Mouse (Mus musculus): ENCODE measurements around the gene Ift140.

Gene Ift140

DNA sequence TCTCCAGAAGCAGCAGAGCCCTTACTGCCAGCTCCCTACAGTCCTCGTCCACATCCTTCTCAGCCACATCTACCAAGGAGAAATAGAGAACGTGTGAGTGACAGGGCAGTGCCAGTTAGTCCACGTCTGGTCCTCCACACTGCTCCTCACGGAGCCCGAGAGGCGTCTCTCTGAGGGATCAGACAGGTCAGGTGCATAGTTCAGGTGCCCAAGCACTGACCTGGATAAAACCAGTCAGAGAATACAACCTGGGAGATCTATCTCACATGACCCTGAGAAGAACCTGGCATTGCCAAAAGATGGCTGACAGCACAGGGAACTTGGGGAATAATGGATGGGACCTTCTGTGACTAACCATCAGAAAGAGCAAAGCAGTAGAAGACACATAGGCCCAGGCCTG, 84.2 kb downstream of the Ift140 start:
- POLR2A ChIA-PET = interaction anchor here in 3 of 4 experiments (0.5 to 1.0 kb wide), 3 partner anchors 9 to 63 kb away, joined by 3 to 6 read pairs (median 3); no protein-coding TSS in a partner anchor
- CTCF ChIA-PET = interaction anchor here in 1 of 4 experiments (1.4 kb wide), 1 partner anchor 10 kb away, joined by 6 read pairs; no protein-coding TSS in a partner anchor

DNA sequence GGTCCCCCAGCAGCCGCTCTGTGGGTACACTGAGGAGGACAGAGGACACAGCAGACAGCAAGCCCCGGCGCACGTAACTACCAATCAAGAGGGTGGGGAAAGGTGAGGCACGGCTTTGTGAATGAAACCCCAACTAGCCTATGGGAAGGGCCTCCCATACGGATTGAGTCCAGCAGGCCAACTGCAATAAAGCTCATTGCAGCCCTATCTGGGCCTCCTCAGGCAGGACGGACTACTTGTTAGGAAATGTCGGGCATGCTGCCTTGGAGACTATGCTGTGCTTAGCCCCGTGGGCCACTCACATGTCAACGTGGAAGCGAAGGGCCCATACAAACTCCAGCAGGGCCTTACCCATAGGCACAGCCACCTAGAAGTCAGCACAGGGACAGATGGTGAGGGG, 85.5 kb downstream of the Ift140 start:
- CTCF ChIA-PET = interaction anchor here in 1 of 4 experiments (0.6 kb wide), 1 partner anchor 466 kb away, joined by 3 read pairs; no protein-coding TSS in a partner anchor
- POLR2A ChIA-PET = interaction anchor here in 2 of 4 experiments (1.0 to 2.6 kb wide), 3 partner anchors 9 to 172 kb away, joined by 4 to 8 read pairs (median 4); no protein-coding TSS in a partner anchor

DNA sequence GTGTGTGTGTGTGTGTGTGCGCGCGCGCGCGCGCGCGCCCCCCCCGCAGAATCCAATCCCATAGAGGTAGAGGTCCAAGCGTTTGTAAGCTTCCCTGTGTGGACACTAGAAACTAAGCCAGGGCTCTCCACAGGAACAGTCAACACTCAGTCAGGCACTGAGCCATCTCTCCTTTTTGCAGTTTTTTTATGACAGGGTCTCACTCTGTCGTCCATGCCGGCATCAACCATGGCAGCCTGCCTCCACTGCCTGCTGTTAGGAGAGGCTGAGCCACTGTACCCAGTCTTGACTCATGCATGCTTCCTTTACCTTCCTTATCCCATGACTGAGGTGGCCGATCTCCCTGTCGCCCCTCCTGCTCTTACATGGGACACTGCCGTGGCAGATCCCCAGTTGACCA, 91.9 kb downstream of the Ift140 start:
- CTCF ChIA-PET = interaction anchor here in 2 of 4 experiments (0.7 to 1.1 kb wide), 2 partner anchors 9 to 27 kb away, joined by 3 read pairs; no protein-coding TSS in a partner anchor
- POLR2A ChIA-PET = interaction anchor here in 1 of 4 experiments (0.6 to 2.5 kb wide), 4 partner anchors 11 to 36 kb away, joined by 3 to 15 read pairs (median 3); no protein-coding TSS in a partner anchor

DNA sequence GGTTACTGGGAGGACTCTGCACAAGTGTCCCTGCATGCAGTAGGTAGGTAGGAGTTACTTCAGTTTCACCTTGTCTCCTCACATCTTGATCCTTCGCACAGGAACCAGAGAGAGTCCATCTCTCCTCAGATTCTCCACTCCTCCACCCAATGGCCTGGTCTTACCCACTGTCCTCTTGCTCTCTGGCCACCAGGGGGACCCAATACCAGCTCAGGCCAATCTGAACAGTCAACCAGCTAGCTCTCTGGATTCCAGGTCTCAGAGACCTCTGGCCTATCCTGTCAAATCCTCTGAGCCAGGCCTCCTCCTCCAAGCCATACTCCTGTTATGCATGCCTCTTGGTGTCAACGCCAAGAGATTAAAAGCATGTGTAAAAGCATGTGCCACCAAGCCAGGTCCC, 93.7 kb downstream of the Ift140 start:
- ChIA-PET CTCF (interaction anchor here (0.5 to 1.1 kb wide), 8 partner anchors 9 to 364 kb away, joined by 3 to 6 read pairs (median 4); partner anchors contain the start of genes Cramp1l (in 1 of the 4) and Tmem204 (in 1 of the 4)), POLR2A (interaction anchor here in 2 of 4 experiments (0.6 to 1.3 kb wide), 4 partner anchors 17 to 223 kb away, joined by 3 read pairs; partner anchors contain the start of gene Spsb3 (in 1 of the 2))

DNA sequence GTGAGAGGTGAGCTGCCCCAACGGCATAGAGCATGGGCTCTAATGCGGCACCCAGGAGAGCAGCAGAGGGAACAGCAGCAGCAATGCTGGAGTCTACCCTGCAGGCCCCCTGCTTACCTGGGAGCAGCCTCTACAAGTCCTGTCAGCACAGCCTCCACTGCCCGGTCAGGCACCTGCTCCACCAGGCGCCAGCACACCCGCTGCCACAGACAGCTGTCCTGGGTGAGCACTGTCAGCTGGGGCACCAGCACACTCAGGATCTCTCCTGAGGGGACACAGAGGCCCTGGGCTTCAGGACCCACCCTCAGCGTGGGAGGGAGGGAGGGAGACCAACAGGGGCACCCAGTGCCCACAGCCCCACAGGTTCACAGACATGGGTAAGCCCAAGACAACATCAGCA, 94.7 kb downstream of the Ift140 start:
- ChIA-PET CTCF (interaction anchor here in 2 of 4 experiments (0.8 to 1.1 kb wide), 2 partner anchors 13 to 365 kb away, joined by 4 to 6 read pairs; no protein-coding TSS in a partner anchor), POLR2A (interaction anchor here in 2 of 4 experiments (1.2 to 1.5 kb wide), 2 partner anchors 9 to 160 kb away, joined by 3 to 4 read pairs; no protein-coding TSS in a partner anchor)

DNA sequence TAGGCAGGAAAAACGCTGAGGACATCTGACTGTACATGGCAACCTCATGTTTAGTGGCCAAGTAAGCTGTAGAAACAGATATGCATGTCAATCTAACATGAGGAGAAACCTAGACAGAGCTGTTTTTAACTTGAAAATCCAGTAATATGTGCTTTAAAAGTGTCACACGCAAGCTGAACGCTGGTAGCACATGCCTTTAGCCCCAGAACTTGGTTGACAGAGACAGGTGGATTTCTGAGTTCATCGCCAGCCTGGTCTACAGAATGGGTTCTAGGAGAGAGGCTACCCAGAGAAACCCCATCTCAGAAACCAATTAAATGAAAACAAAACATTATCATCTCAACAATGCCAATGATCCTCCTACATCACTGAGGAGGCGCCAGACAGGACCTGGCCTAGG, 95.3 kb downstream of the Ift140 start:
- ChIA-PET POLR2A (interaction anchor here in 2 of 4 experiments (1.2 to 1.5 kb wide), 2 partner anchors 10 to 160 kb away, joined by 3 to 4 read pairs; no protein-coding TSS in a partner anchor), CTCF (no interaction called here)

DNA sequence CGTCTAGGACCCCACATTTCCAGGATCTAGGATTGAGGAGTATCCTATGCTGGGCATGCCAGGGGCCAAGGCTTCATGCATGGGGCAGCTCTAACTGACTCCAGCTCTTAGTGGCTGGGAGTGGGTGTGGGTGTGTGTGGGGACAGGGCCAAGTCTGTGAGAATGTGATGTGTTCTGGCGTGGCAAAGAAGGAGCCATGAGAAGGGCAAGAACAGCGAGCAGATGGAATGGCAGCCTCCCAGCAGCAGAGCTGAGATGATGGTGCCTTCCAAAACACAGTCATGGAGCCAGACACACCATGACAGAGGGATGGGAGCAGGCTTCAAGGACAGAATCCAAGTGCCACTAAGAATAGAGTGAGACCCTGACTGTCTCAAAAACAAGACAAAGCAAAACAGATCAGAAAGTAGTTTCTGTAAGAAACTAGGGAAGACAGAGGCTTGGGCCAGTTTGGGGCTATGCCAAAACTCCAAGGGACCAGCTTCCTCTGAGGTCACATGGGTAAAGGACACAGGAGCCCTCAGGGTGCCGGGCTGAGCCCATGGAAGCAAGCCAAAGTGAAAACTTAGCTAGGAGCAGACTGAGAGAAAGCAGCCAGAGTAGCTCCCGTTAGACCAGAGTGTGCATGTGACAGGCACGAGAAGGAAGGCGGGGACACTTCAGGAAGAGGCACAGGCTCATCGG, 96.0 kb downstream of the Ift140 start:
- CTCF ChIA-PET = interaction anchor here in 1 of 4 experiments (0.6 kb wide), 1 partner anchor 29 kb away, joined by 4 read pairs; no protein-coding TSS in a partner anchor
- POLR2A ChIA-PET = interaction anchor here in 3 of 4 experiments (0.5 to 2.5 kb wide), 7 partner anchors 9 to 445 kb away, joined by 3 to 6 read pairs (median 3); no protein-coding TSS in a partner anchor

DNA sequence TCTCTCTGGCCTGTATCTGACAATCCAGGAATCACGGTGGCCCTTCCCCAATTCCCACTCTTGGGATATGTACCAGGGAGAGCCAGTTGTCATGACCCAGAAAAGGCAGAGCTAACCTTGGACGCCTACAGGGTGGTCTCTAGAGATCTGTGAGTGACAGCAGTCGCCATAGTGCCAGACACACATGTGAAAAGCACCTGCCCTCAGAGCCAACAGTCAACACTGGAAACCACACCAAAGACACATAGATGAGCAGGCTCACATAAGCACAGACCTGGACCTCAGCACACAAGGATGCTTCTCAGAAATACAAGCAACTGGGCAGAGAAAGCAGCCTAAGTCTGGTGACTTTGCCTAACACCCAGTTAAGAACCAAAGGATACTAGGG, 96.5 kb downstream of the Ift140 start:
- POLR2A ChIA-PET = interaction anchor here in 3 of 4 experiments (0.5 to 2.5 kb wide), 6 partner anchors 10 to 73 kb away, joined by 3 to 6 read pairs (median 4); no protein-coding TSS in a partner anchor
- CTCF ChIA-PET = interaction anchor here in 1 of 4 experiments (0.6 kb wide), 1 partner anchor 29 kb away, joined by 4 read pairs; no protein-coding TSS in a partner anchor

DNA sequence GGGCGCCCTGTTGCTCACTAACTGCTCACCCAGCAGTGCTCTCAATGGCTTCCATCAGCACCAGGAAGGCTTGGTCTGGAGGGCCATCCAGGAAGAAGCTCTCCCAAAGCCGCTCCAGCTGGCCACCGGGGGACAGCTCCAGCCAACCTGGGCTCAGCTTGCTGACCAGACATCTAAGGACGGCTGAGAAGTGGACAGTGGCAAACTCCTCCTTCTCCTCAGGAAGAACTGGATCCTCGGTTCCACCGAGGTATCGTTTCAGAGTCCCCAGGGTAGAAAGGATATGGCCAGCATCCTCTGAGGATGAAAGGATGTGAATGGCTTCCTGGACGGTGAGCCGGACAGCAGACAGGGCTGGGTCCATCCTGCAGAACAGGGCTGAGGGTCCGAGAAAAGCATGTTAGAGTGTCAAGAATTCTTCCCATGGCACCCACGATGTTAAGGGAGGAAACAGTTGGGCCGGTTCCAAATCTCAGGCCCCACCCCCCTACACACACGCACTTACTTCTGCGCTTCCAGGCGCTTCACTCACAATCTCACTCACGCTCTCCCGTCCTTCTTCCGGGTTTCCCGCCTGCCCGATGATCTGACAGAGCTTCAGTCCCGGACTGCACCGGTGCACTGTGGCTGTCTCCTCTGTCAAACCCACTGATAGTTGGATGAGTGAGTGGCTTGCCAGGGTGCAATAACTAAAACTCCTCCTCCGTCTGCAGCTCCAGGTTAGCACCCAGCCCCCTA, 99.2 kb downstream of the Ift140 start:
- CTCF ChIA-PET = interaction anchor here in 1 of 4 experiments (0.6 kb wide), 1 partner anchor 220 kb away, joined by 3 read pairs; the partner anchor contains the start of genes Eme2 and Mrps34
- POLR2A ChIA-PET = interaction anchor here in 3 of 4 experiments (0.6 to 3.1 kb wide), 7 partner anchors 9 to 456 kb away, joined by 3 to 11 read pairs (median 3); partner anchors contain the start of genes BC003965 (in 2 of the 3), Sox8 (in 1 of the 3) and Ube2i (in 1 of the 3)

DNA sequence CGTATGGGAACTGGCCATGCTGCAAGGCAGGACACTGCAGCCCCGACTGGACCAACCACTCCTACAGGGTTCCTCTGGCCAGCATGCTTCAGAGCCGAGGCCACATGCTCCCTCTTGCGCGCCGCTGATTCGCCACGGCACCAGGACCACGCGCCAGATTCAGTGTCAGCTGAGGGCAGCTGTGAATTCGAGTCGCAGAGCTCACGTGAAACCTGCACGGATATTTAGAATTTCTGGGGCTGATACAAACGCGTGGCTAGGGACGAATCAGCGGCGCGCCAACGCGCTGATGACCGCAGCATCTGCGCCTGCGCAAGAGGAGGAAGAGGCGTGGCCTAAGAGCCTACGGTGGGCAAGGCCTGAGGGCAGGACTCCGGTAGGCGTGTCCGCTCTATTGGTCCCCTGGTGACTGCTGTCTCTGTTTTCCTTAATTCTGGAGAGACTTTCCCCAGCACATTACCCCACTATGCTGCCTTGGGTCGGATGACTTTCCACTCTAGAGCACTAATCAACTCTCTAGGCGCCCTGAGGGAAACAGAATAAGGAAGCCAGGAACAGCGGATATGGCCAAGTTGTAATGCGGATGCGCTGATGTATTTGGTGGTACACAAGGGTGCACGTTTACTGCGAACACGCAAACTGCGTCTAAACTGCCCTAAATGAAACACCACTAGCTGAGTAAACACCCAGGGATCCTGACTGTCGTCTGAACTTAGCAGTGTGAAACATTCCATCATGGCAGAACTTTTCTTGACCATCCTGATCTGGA, 100.0 kb downstream of the Ift140 start, which contains the start of gene Telo2:
Gene Telo2, minus strand, starts transcription at position 304 of the 769 bp plus-strand sequence.
- POLR2A ChIA-PET = interaction anchor here in 3 of 4 experiments (0.6 to 3.1 kb wide), 13 partner anchors 9 to 455 kb away, joined by 3 to 11 read pairs (median 3); partner anchors contain the start of genes BC003965 (in 2 of the 3), Gnptg (in 1 of the 3), Sox8 (in 1 of the 3) and Spsb3 (in 1 of the 3)
- CTCF ChIA-PET = interaction anchor here in 3 of 4 experiments (0.6 to 2.2 kb wide), 8 partner anchors 11 to 246 kb away, joined by 3 to 12 read pairs (median 3); partner anchors contain the start of genes Eme2 (in 1 of the 3), Gnptg (in 1 of the 3), Mrps34 (in 1 of the 3) and Tsr3 (in 1 of the 3)

DNA sequence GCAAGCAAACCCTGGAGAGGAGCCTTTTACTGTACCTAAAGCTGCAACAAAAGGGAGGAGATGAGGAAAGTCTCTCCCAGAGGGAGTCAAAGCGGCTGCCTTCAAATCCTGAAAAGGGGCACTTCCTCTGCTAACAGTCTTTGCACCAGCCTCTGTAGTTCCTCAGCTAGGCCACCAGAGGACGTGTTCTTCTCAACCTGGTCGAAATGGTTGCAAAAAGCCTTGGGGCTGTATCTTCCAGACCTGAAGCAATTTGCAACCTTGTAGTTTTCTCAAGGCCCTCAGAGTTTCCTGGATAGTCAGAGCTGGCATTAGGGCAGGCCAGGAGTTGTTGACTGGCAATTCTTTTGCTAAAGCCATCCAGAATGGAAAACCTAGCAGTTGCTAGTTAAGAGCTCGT, 101.4 kb downstream of the Ift140 start:
- POLR2A ChIA-PET = interaction anchor here in 3 of 4 experiments (0.6 to 3.1 kb wide), 20 partner anchors 7 to 751 kb away, joined by 3 to 13 read pairs (median 4); partner anchors contain the start of genes Clcn7 (in 2 of the 3), BC003965 (in 1 of the 3), Mcrip2 (in 1 of the 3) and Ube2i (in 1 of the 3)
- CTCF ChIA-PET = interaction anchor here (0.5 to 2.2 kb wide), 21 partner anchors 10 to 1127 kb away, joined by 3 to 13 read pairs (median 3); partner anchors contain the start of genes Fam234a (in 1 of the 4), Gnptg (in 1 of the 4), Tsr3 (in 1 of the 4) and Ube2i (in 1 of the 4)

DNA sequence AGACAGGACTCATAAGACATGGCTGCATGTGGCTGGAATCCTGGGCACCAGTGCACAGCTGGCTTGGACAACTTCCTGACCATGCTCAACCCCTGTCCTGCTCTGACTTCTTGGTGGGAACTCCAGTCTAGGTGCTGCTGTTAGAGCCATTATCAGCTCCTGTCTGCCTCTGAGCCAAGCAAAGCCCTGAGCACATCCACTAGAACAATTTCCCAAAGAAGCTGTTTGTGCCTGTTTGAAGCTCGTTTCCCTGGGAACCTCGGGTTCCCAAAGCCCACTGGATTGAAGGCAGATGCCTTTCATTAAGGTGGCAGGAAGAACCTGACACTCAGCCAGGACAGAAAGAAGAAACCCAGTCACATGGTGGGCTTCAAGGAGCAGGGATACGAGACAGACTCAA, 104.5 kb downstream of the Ift140 start, which contains the start of gene Ptx4:
Gene Ptx4, plus strand, starts transcription at position 355 of the 400 bp plus-strand sequence.
- POLR2A ChIA-PET = interaction anchor here in 3 of 4 experiments (0.6 to 0.7 kb wide), 3 partner anchors 52 to 129 kb away, joined by 3 to 5 read pairs (median 4); no protein-coding TSS in a partner anchor
- CTCF ChIA-PET = interaction anchor here in 2 of 4 experiments (0.5 to 1.3 kb wide), 3 partner anchors 9 to 241 kb away, joined by 3 to 6 read pairs (median 4); no protein-coding TSS in a partner anchor

DNA sequence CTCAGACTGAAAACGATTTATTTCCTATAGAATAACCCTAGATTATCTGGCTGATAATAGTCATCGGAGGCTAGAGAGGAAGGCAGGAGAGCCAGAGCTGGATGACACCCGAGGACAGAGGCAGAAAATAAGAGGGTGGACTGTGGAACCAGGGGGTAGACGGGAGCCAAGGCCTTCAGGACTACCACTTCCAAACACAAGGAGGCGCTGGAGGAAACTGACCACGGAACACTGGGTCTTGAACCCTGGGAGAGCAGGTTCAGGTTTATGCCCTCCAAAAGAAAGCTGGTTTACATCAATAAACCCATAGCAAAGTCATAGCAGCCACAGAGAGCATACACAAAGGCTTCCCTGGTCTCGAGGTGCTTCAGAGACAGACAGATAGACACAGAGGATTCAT, 108.1 kb downstream of the Ift140 start:
- CTCF ChIA-PET = interaction anchor here in 3 of 4 experiments (0.7 to 1.2 kb wide), 4 partner anchors 16 to 161 kb away, joined by 3 read pairs; no protein-coding TSS in a partner anchor
- POLR2A ChIA-PET = interaction anchor here in 1 of 4 experiments (0.6 to 2.4 kb wide), 4 partner anchors 8 to 535 kb away, joined by 3 to 11 read pairs (median 6); partner anchors contain the start of gene Telo2

DNA sequence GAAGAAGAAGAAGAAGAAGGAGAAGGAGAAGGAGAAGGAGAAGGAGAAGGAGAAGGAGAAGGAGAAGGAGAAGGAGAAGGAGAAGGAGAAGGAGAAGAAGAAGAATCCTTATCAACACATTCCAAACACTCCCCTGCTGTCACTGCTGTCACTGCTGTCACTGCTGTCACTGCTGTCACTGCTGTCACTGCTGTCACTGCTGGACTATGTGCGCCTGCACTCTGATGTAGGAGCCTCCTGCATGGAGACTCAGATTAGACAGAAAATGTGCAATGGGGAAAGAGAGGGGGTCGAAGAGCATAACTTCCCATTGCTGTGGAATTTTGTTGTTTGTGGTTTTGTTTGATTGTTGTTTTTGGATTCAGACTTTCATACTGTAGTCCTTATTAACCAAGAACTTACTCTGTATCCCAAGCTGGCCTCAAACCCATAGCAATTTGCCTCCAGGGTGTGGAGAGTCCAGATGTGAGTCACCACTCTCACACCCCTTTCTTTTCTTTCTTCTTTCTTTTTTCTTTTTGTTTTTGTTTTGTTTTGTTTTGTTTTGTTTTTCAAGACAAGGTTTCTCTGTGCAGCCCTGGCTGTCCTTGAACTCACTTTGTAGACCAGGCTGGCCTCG, 109.7 kb downstream of the Ift140 start:
- ChIA-PET CTCF (interaction anchor here in 3 of 4 experiments (0.6 kb wide), 3 partner anchors 145 to 659 kb away, joined by 3 to 4 read pairs (median 3); no protein-coding TSS in a partner anchor), POLR2A (interaction anchor here in 2 of 4 experiments (0.6 to 2.4 kb wide), 8 partner anchors 9 to 534 kb away, joined by 3 to 19 read pairs (median 4); partner anchors contain the start of genes Telo2 (in 1 of the 2) and Ube2i (in 1 of the 2))

DNA sequence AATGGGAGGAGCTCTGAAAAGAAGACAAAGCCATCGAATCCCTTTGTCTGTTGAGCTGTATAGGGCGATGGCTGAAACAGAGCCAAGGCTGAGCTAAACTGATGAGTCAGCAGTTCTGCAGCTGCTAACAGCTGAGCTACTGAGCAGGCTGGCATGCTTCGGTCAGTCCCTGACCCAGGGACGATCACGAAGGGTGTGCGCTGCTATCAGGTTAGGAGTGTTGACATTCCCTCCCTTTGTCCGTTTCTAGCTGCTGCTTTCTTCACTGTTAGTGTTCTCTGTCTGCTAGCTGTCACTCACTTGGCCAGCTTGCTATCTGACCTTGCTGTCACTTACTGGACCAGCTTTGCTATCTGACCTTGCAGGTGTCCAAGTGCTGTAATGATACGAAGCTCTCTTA, 111.2 kb downstream of the Ift140 start:
- POLR2A ChIA-PET = interaction anchor here in 3 of 4 experiments (0.5 to 2.5 kb wide), 30 partner anchors 8 to 443 kb away, joined by 3 to 19 read pairs (median 4); partner anchors contain the start of genes BC003965 (in 3 of the 3), Gnptg (in 3 of the 3), Tsr3 (in 3 of the 3) and Hs3st6 (in 1 of the 3)
- CTCF ChIA-PET = interaction anchor here in 3 of 4 experiments (0.5 to 2.1 kb wide), 11 partner anchors 10 to 878 kb away, joined by 3 to 12 read pairs (median 4); partner anchors contain the start of genes Gnptg (in 1 of the 3), Tsr3 (in 1 of the 3) and Ube2i (in 1 of the 3)
